Mouse (Mus musculus): ENCODE results near the gene 1700019A02Rik.

The 1700019A02Rik gene

GRCm38 (mm10) chr1:53187536-53187935, at the start of gene 1700019A02Rik:
Gene 1700019A02Rik (minus strand): TSS chr1:53187636.
- DNase-seq (ENCODE audit: low spot score) = no peak

GRCm38 (mm10) chr1:53226063-53226462, 38.6 kb upstream of the 1700019A02Rik start:
- DNase-seq (ENCODE audit: low spot score) = no peak

- no peak for DNase-seq (ENCODE audit: low spot score)
Observed at GRCm38 (mm10) chr1:53225616-53226015, 38.2 kb upstream of the 1700019A02Rik start.

- DNase-seq (ENCODE audit: low spot score) = no peak
Observed at GRCm38 (mm10) chr1:53224775-53225174, 37.3 kb upstream of the 1700019A02Rik start.

GRCm38 (mm10) chr1:53210136-53210535, 22.7 kb upstream of the 1700019A02Rik start:
- no peak for DNase-seq (ENCODE audit: low spot score)

- DNase-seq (ENCODE audit: low spot score) = no peak
Observed at GRCm38 (mm10) chr1:53203902-53204301, 16.5 kb upstream of the 1700019A02Rik start.

- no peak for DNase-seq (ENCODE audit: low spot score)
Observed at GRCm38 (mm10) chr1:53201630-53202199, 14.3 kb upstream of the 1700019A02Rik start.

GRCm38 (mm10) chr1:53194536-53194935, 7.1 kb upstream of the 1700019A02Rik start:
- no peak for DNase-seq (ENCODE audit: low spot score)

- DNase-seq (ENCODE audit: low spot score) = no peak
Observed at GRCm38 (mm10) chr1:53191234-53191633, 3.8 kb upstream of the 1700019A02Rik start.

- DNase-seq (ENCODE audit: low spot score) = no peak
Observed at GRCm38 (mm10) chr1:53189620-53190019, 2.2 kb upstream of the 1700019A02Rik start.

- no peak for DNase-seq (ENCODE audit: low spot score)
Observed at GRCm38 (mm10) chr1:53186301-53186700, 1.1 kb downstream of the 1700019A02Rik start.

- no peak for DNase-seq (ENCODE audit: low spot score)
Observed at GRCm38 (mm10) chr1:53157715-53158114, 29.7 kb downstream of the 1700019A02Rik start.

GRCm38 (mm10) chr1:53123066-53123465, 64.4 kb downstream of the 1700019A02Rik start:
- no peak for DNase-seq (ENCODE audit: low spot score)

GRCm38 (mm10) chr1:53110561-53110960, 76.9 kb downstream of the 1700019A02Rik start:
- DNase-seq (ENCODE audit: low spot score) = no peak
